9 mouse cellular contexts compared by ENCODE assay signal in the genomic region with DNA sequence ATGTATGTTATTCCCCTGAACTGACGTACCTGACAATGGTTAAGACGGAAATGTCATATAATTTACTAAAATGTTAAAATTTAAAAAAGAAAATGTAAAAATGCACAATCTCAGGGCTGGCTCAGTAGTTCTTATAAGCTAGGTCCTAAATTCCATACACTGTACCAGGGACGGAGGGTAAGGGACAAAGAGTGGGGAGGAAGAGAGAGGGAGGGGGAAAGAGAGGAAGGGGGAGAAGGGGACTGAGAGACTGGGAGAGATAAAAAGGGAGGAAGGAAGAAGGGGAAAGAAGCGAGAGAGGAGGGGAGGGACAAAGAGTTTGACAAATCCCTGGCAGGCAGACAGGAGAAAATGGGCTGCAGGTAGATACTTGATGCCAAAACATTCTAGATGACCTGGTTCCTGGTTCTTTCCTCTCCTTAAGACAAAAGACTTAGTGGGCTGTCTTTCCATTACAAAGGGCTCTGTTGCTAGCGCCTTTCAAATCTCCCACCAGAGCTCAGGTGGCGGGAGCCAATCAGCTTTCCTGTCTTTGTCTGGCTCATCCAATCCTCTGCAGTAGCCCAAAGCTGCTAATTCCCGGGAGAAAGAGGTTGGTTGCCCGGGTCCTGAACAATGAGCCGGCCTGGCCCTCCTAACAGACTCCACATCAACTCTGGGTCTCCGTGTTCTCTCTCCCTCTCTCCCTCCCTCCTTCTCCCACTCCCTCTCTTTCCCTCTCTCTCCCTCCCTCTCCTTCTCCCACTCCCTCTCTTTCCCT.
DNase-seq lines count a peak whose midpoint lies in the region; ATAC-seq lines count a peak whose summit lies in the region.
"Had no signal": no experiment of that assay in that cellular context is flagged by ENCODE, and none has a peak within 500 bp of the region (broad histone marks: within the 10 kb centered on the region; RNA-seq: fewer than 3 reads in every experiment).

No protein-coding gene starts in this region.

- no peak overlapping the region for H3K27ac ChIP-seq in heart, embryonic 15.5 days
- peak overlapping the region; percentile 97 for H3K27ac ChIP-seq in forebrain, embryonic 13.5 days
- peak overlapping the region; percentile 96 for H3K27ac ChIP-seq in midbrain, embryonic 13.5 days

- no peak for ATAC-seq in heart, embryonic 15.5 days (replicated peaks; ENCODE audit: insufficient number of reproducible peaks, insufficient read depth, low FRiP score, low read depth)
- peak; percentile 97 for ATAC-seq in forebrain, embryonic 13.5 days
- peak; percentile 97 for ATAC-seq in midbrain, embryonic 13.5 days
- no peak for ATAC-seq in megakaryocyte, adult 5-6 weeks (ENCODE audit: poor library complexity, severe bottlenecking)

- peak overlapping the region; percentile 45 for H3K4me2 ChIP-seq in heart, embryonic 15.5 days
- peak overlapping the region; percentile 54 for H3K4me2 ChIP-seq in forebrain, embryonic 13.5 days
- H3K4me2 ChIP-seq in midbrain, embryonic 13.5 days (replicated peaks) = peak overlapping the region; percentile 51

- no peaks in the 10 kb centered on the region for H3K27me3 ChIP-seq in heart, embryonic 15.5 days
- no peaks in the 10 kb centered on the region for H3K27me3 ChIP-seq in forebrain, embryonic 13.5 days
- no peaks in the 10 kb centered on the region for H3K27me3 ChIP-seq in midbrain, embryonic 13.5 days
- H3K27me3 ChIP-seq: megakaryocyte, embryonic 14.5 days had no signal

- no peak for DNase-seq in heart, postnatal 4 days
- peak; percentile 97 for DNase-seq in R1 (ENCODE audit: low read depth, low spot score)
- no peak for DNase-seq in spleen, postnatal 4 days (ENCODE audit: low spot score in 2 of 2)
- no peak for DNase-seq in left cerebral cortex, adult 9 months (ENCODE audit: low spot score in 2 of 2)

- H3K4me3 ChIP-seq in heart, embryonic 15.5 days = no peak overlapping the region
- H3K4me3 ChIP-seq in forebrain, embryonic 13.5 days = no peak overlapping the region
- 0 out of 2 replicates have a peak overlapping the region, but pooled peaks have one; percentile 17 for H3K4me3 ChIP-seq in midbrain, embryonic 13.5 days (replicated peaks)
- H3K4me3 ChIP-seq: megakaryocyte, embryonic 14.5 days had no signal

- WGBS in heart, embryonic 15.5 days = 17% methylated on average over 10 of the region's 10 CpGs
- 6% methylated on average over 10 of the region's 10 CpGs for WGBS in forebrain, embryonic 13.5 days
- 6% methylated on average over 10 of the region's 10 CpGs for WGBS in midbrain, embryonic 13.5 days

- H3K9me3 ChIP-seq in heart, embryonic 15.5 days (replicated peaks) = no peaks in the 10 kb centered on the region
- no peaks in the 10 kb centered on the region for H3K9me3 ChIP-seq in forebrain, embryonic 13.5 days (replicated peaks)
- no peaks in the 10 kb centered on the region for H3K9me3 ChIP-seq in midbrain, embryonic 13.5 days

- no peaks in the 10 kb centered on the region for H3K36me3 ChIP-seq in heart, embryonic 15.5 days
- no peaks in the 10 kb centered on the region for H3K36me3 ChIP-seq in forebrain, embryonic 13.5 days (ENCODE audit: poor library complexity, severe bottlenecking)
- H3K36me3 ChIP-seq in midbrain, embryonic 13.5 days = no peaks in the 10 kb centered on the region

- H3K9ac ChIP-seq in heart, embryonic 15.5 days = no peak overlapping the region
- no peak overlapping the region for H3K9ac ChIP-seq in forebrain, embryonic 13.5 days
- H3K9ac ChIP-seq in midbrain, embryonic 13.5 days (replicated peaks) = peak overlapping the region; percentile 21; the same call in 1 of the 2 replicates

- H3K4me1 ChIP-seq in heart, embryonic 15.5 days (replicated peaks) = peaks cover 5% of the 10 kb centered on the region; the same call in 1 of the 2 replicates
- H3K4me1 ChIP-seq in forebrain, embryonic 13.5 days = peaks cover 22% of the 10 kb centered on the region
- peaks cover 28% of the 10 kb centered on the region for H3K4me1 ChIP-seq in midbrain, embryonic 13.5 days (replicated peaks)
- H3K4me1 ChIP-seq: megakaryocyte, embryonic 14.5 days had no signal

Comparison
In these comparisons a context has a peak if more than half of its experiments do, and no peak if none do; other contexts are left out.
1. ATAC-seq: peak in forebrain, embryonic 13.5 days (single experiment) and midbrain, embryonic 13.5 days (single experiment); none in heart, embryonic 15.5 days (single experiment) and megakaryocyte, adult 5-6 weeks (single experiment).
2. Peak in every context shown above with its lines, with median percentiles within 50 percentile points of each other: H3K4me2 ChIP-seq.